Mouse (Mus musculus) liver, adult 2 months (tissue): ENCODE measurements around the gene Zfp536.

ENCODE experiments used
- CTCF ChIP-seq: fragments of 200-500 bp; IDR thresholded peaks from 2 replicates; pipeline ENCODE4 v1.5.1; 2011; ENCODE audit warnings: low read depth, low read length, control low read depth
- POLR2A ChIP-seq: fragments of 200-500 bp; IDR thresholded peaks from 2 replicates; pipeline ENCODE4 v1.6.1; 2011; ENCODE audit warnings: low read length, control low read depth; ENCODE audit not compliant: insufficient read depth; ENCODE audit errors: extremely low read depth

DNA sequence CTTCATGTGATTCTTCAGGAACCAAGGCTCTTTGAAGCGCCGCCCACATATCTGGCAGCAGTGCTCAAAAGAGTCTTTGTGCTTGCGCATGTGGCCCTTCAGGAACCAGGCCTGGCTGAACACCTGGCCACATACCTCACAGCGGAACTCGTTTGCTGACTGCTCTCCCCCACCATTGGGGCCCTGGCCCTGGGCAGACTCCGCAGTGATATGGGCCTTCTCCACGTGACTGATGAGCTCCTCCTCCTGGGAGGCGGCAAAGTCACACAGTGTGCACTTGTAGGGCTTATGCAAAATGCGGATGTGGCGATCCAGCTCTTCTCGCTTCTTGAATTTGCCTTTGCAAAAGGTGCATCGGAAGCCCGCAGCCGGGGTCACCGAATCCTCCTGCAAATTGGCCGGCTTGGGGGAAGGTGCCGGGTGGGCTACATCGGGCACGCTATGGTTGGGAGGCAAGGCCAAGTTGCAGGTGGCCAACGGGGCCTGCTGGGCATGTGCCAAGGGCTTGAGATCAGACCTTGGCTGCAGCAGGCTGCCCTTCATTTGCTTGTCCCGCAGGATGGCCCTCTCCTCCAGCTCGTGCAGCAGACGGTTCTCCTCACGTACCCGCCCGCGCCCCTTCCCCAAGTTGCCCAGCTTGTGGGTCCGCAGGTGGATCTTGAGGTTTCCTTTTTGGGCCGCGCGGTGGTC is 204.5 kb downstream of the Zfp536 start:
- no peak for TF ChIP-seq POLR2A
- TF ChIP-seq CTCF, result no peak
